Mouse (Mus musculus): ENCODE measurements around the gene Rabl6.

Rabl6 gene

GRCm38 (mm10) chr2:25607761-25608622 lies at the start of gene Rabl6:
Rabl6 (minus strand) TSS chr2:25608521.
- peak; percentile 87 for ATAC-seq (ENCODE audit: low TSS enrichment)

GRCm38 (mm10) chr2:25657652-25658051 lies 49.3 kb upstream of the Rabl6 start, which contains the start of gene Lcn5:
Lcn5 (plus strand) TSS chr2:25657952.
- ATAC-seq (ENCODE audit: low TSS enrichment) = no peak

DNA sequence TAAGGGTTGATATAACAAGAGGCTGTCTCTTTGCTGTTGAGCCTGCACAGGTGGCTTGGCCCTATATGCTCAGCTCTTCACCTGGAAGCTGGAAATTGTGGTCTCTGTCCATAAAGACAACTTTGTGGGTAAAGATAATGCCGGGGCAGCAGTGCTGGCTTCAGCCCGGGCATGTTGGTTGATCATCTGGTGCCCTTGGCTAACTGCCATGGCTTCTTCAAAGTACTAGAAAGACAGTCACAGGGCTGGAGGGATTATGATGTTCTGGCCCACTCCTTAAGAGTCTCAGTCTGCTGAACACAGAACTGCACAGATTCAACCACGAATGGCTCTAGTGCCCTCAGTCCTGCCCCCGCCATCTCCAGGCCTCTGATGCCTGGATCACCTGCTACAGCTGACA lies 48.9 kb upstream of the Rabl6 start:
- no peak for ATAC-seq (ENCODE audit: low TSS enrichment)

- ATAC-seq (ENCODE audit: low TSS enrichment) = peak; percentile 57; the same call in 1 of the 2 replicates
Observed at GRCm38 (mm10) chr2:25656691-25657090, 48.4 kb upstream of the Rabl6 start.

GRCm38 (mm10) chr2:25654502-25654901 lies 46.2 kb upstream of the Rabl6 start:
- ATAC-seq (ENCODE audit: low TSS enrichment) = no peak

- ATAC-seq (ENCODE audit: low TSS enrichment) = no peak
Observed at GRCm38 (mm10) chr2:25652902-25653301, 44.6 kb upstream of the Rabl6 start, which contains the start of gene Lcn8. Lcn8 (plus strand) TSS chr2:25653120.

- ATAC-seq (ENCODE audit: low TSS enrichment) = no peak
Observed at GRCm38 (mm10) chr2:25639890-25640289, 31.6 kb upstream of the Rabl6 start.

- ATAC-seq (ENCODE audit: low TSS enrichment) = peak; percentile 73
Observed at GRCm38 (mm10) chr2:25634046-25634445, 25.7 kb upstream of the Rabl6 start.

GRCm38 (mm10) chr2:25633616-25634015 lies 25.3 kb upstream of the Rabl6 start:
- ATAC-seq (ENCODE audit: low TSS enrichment) = no peak

- ATAC-seq (ENCODE audit: low TSS enrichment) = no peak
Observed at GRCm38 (mm10) chr2:25628738-25629137, 20.4 kb upstream of the Rabl6 start.

DNA sequence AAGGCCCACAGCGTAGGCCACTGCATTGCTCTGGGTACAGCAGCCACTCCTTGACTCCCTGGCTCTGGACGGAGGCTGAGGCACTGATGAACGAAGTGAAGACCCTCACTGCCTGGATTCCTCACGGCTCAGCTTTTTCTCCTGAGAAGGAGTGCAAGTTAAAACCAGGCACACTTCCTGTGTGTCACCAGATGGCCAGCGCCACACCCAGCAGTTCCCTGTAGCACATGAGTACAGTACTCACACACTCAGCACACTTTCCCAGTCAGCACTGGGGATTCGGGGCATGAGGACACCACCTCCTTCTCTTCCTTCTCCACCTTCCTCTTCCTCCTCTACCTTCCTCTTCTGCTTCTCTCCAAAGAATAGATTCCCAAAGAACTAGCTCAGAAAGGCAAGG lies 19.5 kb upstream of the Rabl6 start, which contains the start of gene Fcna:
Gene Fcna (minus strand): TSS at position 220 of the 400 bp plus-strand sequence.
- ATAC-seq (ENCODE audit: low TSS enrichment) = no peak

GRCm38 (mm10) chr2:25625986-25626385 lies 17.7 kb upstream of the Rabl6 start:
- no peak for ATAC-seq (ENCODE audit: low TSS enrichment)

GRCm38 (mm10) chr2:25621229-25622200 lies 13.2 kb upstream of the Rabl6 start, which contains the start of gene Tmem141:
Tmem141 (minus strand) TSS chr2:25622005.
- ATAC-seq (ENCODE audit: low TSS enrichment) = peak; percentile 96

DNA sequence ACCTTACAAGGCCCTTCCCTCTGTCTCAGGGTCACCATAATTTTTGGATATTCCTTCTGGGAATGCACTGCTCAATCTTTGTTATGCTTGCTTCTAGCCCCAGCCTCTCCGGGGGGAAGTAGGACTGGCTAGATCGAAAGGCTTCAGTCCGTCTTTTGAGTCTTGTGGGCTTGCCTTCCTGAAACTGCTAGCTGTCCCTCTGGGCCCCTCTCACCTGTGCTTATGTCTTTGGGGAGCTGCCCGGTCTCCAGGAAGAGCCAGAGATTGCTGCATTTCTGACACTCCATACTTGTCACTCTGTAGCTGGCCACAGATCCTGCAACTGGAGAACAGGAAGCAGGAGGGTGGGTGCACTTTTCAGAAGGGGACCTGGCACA lies 12.5 kb upstream of the Rabl6 start:
- ATAC-seq (ENCODE audit: low TSS enrichment) = no peak

DNA sequence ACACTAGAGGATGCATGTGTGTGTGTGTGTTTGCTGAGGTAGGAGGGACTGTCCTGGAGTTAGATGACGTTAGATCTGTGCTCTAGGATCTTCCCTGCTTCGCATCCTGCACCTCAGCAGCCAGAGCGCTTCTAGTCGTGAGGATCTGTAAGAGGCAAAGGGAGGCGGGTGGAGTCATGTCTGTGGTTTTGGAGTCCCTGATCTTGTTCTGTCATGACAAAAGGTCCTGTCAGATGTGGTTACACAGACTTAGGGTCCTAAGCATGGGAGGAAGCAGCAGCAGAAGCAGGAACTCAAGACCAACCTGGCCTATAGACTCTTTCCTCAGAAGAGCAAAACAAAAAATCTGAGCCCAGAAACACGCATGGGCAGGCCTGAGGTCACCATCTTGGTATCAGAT lies 12.1 kb upstream of the Rabl6 start:
- ATAC-seq (ENCODE audit: low TSS enrichment) = no peak

DNA sequence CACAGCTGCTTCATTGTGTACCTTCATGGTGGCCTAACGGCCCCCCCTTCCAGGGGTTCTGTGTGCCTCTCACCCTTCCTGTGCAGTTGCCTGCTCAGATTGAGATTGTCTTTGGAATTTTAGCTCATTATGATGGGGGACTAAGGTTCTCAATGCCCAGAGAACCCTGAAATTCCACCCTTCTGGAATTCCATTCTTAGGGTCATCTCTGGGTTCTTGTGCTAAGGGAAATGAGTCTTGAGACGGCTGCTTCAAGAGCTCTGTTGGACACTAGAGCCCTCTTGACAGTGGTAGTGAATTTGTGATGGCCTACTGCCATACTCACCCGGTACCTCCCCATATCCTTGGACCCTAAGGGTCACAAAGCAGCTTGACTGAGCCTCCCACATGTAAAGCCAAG lies 9.3 kb upstream of the Rabl6 start, which contains the start of gene Ccdc183:
Gene Ccdc183 (minus strand): TSS at position 101 of the 400 bp plus-strand sequence.
- no peak for ATAC-seq (ENCODE audit: low TSS enrichment)

GRCm38 (mm10) chr2:25616398-25616797 lies 8.1 kb upstream of the Rabl6 start:
- ATAC-seq (ENCODE audit: low TSS enrichment) = no peak

GRCm38 (mm10) chr2:25608671-25609070 lies 350 bp upstream of the Rabl6 start:
- 0 out of 2 replicates have a peak, but pooled peaks have one; percentile 11 for ATAC-seq (ENCODE audit: low TSS enrichment)

DNA sequence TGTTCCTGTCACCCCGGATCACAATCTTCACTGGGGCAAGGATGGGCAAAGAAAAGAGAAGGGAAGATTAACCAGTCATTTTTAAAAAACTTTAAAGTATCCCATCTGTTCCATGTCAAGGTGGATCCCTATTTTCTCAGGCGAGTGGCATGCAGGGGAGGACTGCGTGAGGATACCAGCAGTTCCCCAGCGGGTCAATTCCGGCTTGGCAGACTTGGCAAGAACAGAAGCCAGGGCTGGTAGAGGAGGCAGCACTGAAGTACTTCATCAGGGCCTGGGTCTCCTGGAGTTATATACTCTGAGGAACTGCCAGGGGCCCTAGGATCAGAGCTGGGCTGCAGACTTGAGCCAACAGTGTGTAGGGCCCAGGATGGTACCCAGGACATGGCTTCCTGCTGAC lies 5.8 kb downstream of the Rabl6 start:
- ATAC-seq (ENCODE audit: low TSS enrichment) = no peak

DNA sequence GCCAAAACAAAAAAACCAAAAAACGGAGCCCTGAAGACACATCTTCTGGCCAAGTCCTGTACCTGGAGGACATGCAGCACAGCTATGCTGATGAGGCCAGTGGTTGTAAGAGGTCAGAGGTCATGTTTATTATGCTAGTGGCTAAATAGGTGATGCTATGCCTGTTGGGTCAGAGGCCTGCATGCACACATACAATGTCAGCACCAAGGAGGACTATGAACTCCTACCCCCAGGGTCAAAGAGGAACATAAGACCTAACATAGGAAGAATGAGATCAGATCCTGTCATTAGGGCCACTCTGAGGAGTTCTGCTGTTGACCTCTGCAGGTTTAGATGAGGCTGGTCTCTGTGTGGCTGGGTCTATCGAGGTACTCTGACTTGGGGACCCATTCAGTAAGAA lies 8.3 kb downstream of the Rabl6 start:
- ATAC-seq (ENCODE audit: low TSS enrichment) = no peak

DNA sequence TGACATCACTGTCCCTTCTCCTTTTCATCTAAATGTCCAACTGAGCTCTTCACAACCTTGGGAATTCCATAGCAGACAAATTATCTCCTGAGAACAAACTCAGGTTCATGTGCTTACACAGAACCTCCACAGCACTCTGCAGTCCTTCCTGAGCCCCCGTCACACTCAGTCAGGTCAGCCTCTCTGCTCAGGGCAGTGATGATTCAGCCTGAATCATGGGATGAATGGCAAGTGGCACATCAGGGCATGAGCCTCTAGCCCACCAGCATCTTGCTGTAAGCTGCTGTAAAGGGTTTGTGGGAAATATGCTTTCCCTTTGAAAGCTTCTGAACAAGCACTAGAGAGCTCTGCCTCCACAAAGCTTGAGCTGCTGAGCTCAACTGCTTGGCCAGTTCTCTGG lies 9.6 kb downstream of the Rabl6 start:
- ATAC-seq (ENCODE audit: low TSS enrichment) = no peak
